In genomic region chr11:106215927-106216729, GRCm38 (mm10) we compare ENCODE assay signal across 8 mouse cellular contexts. TPM values are rescaled to one million over a fixed set of nuclear protein-coding genes. Genes with fewer than 3 reads are reported as not detected.
DNase-seq lines count a peak whose midpoint lies in the region; ATAC-seq lines count a peak whose summit lies in the region.

Gene Ccdc47 (minus strand): TSS chr11:106216344.

- no peaks in the 10 kb centered on the region for H3K9me3 ChIP-seq in hindbrain, embryonic 16.5 days (ENCODE audit: control insufficient read depth, low read length)

- peak; percentile 99 for DNase-seq in ZHBTc4 (ENCODE audit: low read depth, low spot score)
- DNase-seq in cerebellum, postnatal 4 days (ENCODE audit: low spot score in 2 of 2) = peak; percentile 90 to 96
- peak; percentile 97 for DNase-seq in gastrocnemius, adult 18-20 months (ENCODE audit: low spot score)
- peak; percentile 95 to 97 for DNase-seq in left cerebral cortex, adult 18-20 months (ENCODE audit: low spot score in 2 of 2)
- peak; percentile 98 to 99 for DNase-seq in right cerebral cortex, postnatal 10 days (ENCODE audit: low spot score in 2 of 2)
- peak; percentile 77 for DNase-seq in urinary bladder, postnatal 25 days (ENCODE audit: low spot score)

- peaks cover 8% of the 10 kb centered on the region; the same call in 1 of the 2 replicates for H3K36me3 ChIP-seq in hindbrain, embryonic 16.5 days (ENCODE audit: control insufficient read depth, insufficient read depth, low read length)
- H3K36me3 ChIP-seq in macrophage (ENCODE audit: inconsistent target) = peaks cover 22% of the 10 kb centered on the region; the same call in 1 of the 2 replicates

- H3K4me3 ChIP-seq in hindbrain, embryonic 16.5 days (ENCODE audit: low read length) = peak within 1 kb of the TSS; percentile 98
- H3K4me3 ChIP-seq in macrophage (ENCODE audit: inconsistent target) = peak within 1 kb of the TSS; percentile 88

- H3K79me2 ChIP-seq in macrophage (ENCODE audit: inconsistent target) = peaks cover 80% of the 10 kb centered on the region

- peak within 1 kb of the TSS; percentile 95 for H3K9ac ChIP-seq in hindbrain, embryonic 16.5 days (ENCODE audit: low read depth, low read length)

- no peaks in the 10 kb centered on the region for H3K27me3 ChIP-seq in hindbrain, embryonic 16.5 days (replicated peaks; ENCODE audit: control insufficient read depth, insufficient read depth, low read length)

- WGBS in hindbrain, embryonic 16.5 days = under 1% methylated on average over 46 of the region's 46 CpGs
- WGBS in macrophage (ENCODE audit: missing documents) = 1% methylated on average over 42 of the region's 46 CpGs

- peak within 1 kb of the TSS; percentile 96 for H3K27ac ChIP-seq in hindbrain, embryonic 16.5 days (ENCODE audit: low read depth, low read length)
- H3K27ac ChIP-seq in macrophage = peak within 1 kb of the TSS; percentile 90

- ATAC-seq in hindbrain, embryonic 16.5 days = peak; percentile 100

- H3K4me2 ChIP-seq in hindbrain, embryonic 16.5 days (ENCODE audit: low read length) = peak within 1 kb of the TSS; percentile 77

- peaks cover 26% of the 10 kb centered on the region for H3K4me1 ChIP-seq in hindbrain, embryonic 16.5 days (ENCODE audit: control insufficient read depth, insufficient read depth, low read depth, low read length)

RNA-seq across cellular contexts. Expression of gene Ccdc47, which starts in this region (rescaled TPM):
- 10 to 100 TPM; 74.0 to 79.0 TPM for total RNA-seq in gastrocnemius, adult 18-20 months (2021)
- polyA plus RNA-seq in hindbrain, embryonic 16.5 days (2015; fragmentation: Nextera tagmentation; extraction: Ambion mirVana) = 109 and 113 TPM in 2 replicates
- 10 to 100 TPM; 84.2 to 91.5 TPM for total RNA-seq in left cerebral cortex, adult 18-20 months (2021)
- 10 to 100 TPM in 22 of 26 experiments, 1 to 10 TPM in 4; 5.3 to 78.0 (median 33.0) TPM for total RNA-seq in macrophage (2018; cell fraction: chromatin; rRNA removed)
- 10 to 100 TPM; 29.0 to 52.5 (median 39.9) TPM for total RNA-seq in macrophage (2018; cell fraction: cytosol; rRNA removed)
- 10 to 100 TPM; 15.7 to 75.5 (median 39.3) TPM for total RNA-seq in macrophage (2018; cell fraction: nucleus; rRNA removed)
- polyA plus RNA-seq in macrophage (2018) = 46.7 to 77.0 TPM (median 51.2 TPM) in 3 replicates

Comparison
In these comparisons a context has a peak if more than half of its experiments do, and no peak if none do; other contexts are left out.
1. Peak in every context shown above with its lines: DNase-seq, ATAC-seq, H3K4me3 ChIP-seq and H3K27ac ChIP-seq.